Comparison of ENCODE assay signal across 19 mouse cellular contexts in the genomic region with DNA sequence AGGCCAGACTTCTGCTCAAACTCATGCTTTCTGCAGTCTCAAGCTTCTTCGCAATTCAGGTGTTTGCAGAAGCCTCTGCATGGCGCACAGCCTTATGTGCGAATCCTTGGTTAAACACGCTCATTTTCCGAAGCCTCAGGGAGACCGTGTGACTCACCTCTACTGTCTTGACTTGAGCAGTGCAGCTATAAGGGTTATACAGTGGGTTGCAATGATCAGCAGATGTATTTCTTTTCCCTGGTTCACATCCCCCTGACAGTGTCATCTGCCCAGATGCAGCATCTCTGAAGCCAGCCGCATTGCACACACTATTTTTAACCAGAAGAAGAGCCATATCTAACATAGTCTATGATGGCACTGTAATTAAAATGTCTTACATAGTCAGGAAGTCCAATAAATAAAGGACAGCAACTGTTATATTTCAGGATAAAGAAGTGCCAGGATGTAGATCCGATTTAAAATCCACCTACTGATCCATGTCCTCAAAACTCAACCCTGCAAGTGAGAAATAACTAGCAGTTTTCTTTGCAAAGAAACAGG.
A peak's percentile ranks its signal among the peaks of the same experiment; 100 is the strongest.
DNase-seq lines count a peak whose midpoint lies in the region; TF ChIP-seq lines count a peak whose summit lies in the region.
"Had no signal": no experiment of that assay in that cellular context is flagged by ENCODE, and none has a peak within 500 bp of the region (broad histone marks: within the 10 kb centered on the region; RNA-seq: fewer than 3 reads in every experiment).

No protein-coding gene starts in this region.

- peaks cover 4% of the 10 kb centered on the region; the same call in 1 of the 2 replicates for H3K4me1 ChIP-seq in cortical plate, adult 2 months (ENCODE audit: control insufficient read depth, insufficient read depth, low read length)
- H3K4me1 ChIP-seq: embryonic facial prominence, embryonic 10.5 days; embryonic facial prominence, embryonic 12.5 days; forebrain, embryonic 13.5 days; forebrain, embryonic 15.5 days had no signal

- H3K27ac ChIP-seq in cortical plate, adult 2 months (ENCODE audit: insufficient read depth, low read length), result peak overlapping the region; percentile 83; the same call in 1 of the 2 replicates
- H3K27ac ChIP-seq: embryonic facial prominence, embryonic 10.5 days; embryonic facial prominence, embryonic 12.5 days; forebrain, embryonic 13.5 days; forebrain, embryonic 15.5 days had no signal

- TF ChIP-seq POLR2A in cortical plate, adult 2 months (IDR thresholded peaks at IDR 0.05; ENCODE audit: extremely low read depth, insufficient read depth, low read length), result no peak

- H3K4me3 ChIP-seq in cortical plate, adult 2 months (ENCODE audit: insufficient read depth, low read length), result no peak overlapping the region
- H3K4me3 ChIP-seq: embryonic facial prominence, embryonic 10.5 days; embryonic facial prominence, embryonic 12.5 days; forebrain, embryonic 13.5 days; forebrain, embryonic 15.5 days had no signal

- DNase-seq in heart, adult 11 months, result peak; percentile 29
- no peak for DNase-seq in heart, adult 18-20 months
- peak; percentile 73 for DNase-seq in brain, adult 2 months (ENCODE audit: low read depth, low spot score)
- DNase-seq in retina, postnatal 1 day, result no peak
- DNase-seq: adrenal gland, adult 8-10 months; adrenal gland, postnatal 14 days; adrenal gland, postnatal 36 days; cerebellum, adult 11 months; cerebellum, adult 18-20 months; cerebellum, adult 8-10 months; cerebellum, adult 9-11 months; cerebellum, postnatal 14 days; cerebellum, postnatal 36 days; forebrain, postnatal 0 days had no signal

- TF ChIP-seq CTCF in cortical plate, adult 2 months (IDR thresholded peaks at IDR 0.05; ENCODE audit: extremely low read depth, insufficient read depth, low read length), result no peak

Comparison
In these comparisons a context has a peak if more than half of its experiments do, and no peak if none do; other contexts are left out.
1. DNase-seq: peak in heart, adult 11 months (single experiment) and brain, adult 2 months (single experiment); none in heart, adult 18-20 months (0 of 2) and retina, postnatal 1 day (single experiment).